Mouse (Mus musculus): Measurements from ENCODE around the gene Fads1.

DNA sequence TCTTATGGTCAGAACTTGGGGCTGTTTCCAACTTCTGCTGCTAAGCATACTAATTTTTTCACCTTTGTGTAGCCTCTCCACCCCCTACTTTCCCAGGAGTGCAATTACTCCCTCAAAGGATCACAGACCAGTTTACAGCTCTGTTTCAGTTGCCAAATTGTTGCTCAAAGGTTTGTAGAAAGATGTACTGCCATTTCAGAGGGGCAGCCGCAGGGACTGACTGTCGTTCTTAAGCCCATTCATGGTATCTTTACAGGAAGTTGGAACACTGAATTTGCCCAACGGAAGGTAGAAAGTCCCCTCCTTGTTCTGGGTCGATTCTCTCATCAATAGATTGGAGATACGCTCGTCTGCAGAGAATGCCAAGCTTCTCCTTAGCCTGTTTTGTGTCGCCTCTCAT, 11.3 kb upstream of the Fads1 start:
- TF ChIP-seq POLR2A (IDR thresholded peaks at IDR 0.05; ENCODE audit: borderline replicate concordance, insufficient read depth, low read length) (no peak), CTCF (IDR thresholded peaks at IDR 0.05; ENCODE audit: borderline replicate concordance, insufficient read depth, low read depth, low read length) (no peak)

All from cerebellum, adult 2 months (tissue).